Mouse (Mus musculus) midbrain, embryonic 12.5 days (tissue): ENCODE results near the gene Gm7929. TPM values are rescaled to one million over a fixed set of nuclear protein-coding genes. Genes with fewer than 3 reads are reported as not detected.
"Not testable (repeated sequence)": the region's sequence is repeated elsewhere in the genome, so short reads cannot be mapped to it uniquely, and the experiment has no call there.

ENCODE experiments used
- ATAC-seq: fragments of 200-750 bp; cut with Nextera tagmentation; 2 replicates; pipeline ENCODE4 v1.8.0; 2017; ENCODE audit warnings: low read depth, moderate TSS enrichment, moderate library complexity; ENCODE audit not compliant: low FRiP score
- H3K27ac ChIP-seq: fragments of 300-500 bp; sonication (generic); replicated peaks from 2 replicates; pipeline ENCODE4 v1.5.1; 2016; ENCODE audit warnings: mild to moderate bottlenecking
- H3K27me3 ChIP-seq: fragments of 300-500 bp; sonication (generic); 2 replicates; pipeline ENCODE4 v1.6.1; 2016; ENCODE audit warnings: mild to moderate bottlenecking
- H3K36me3 ChIP-seq: fragments of 300-500 bp; sonication (generic); 2 replicates; pipeline ENCODE4 v1.6.1; 2016
- H3K4me1 ChIP-seq: fragments of 300-500 bp; sonication (generic); 2 replicates; pipeline ENCODE4 v1.6.1; 2016
- H3K4me2 ChIP-seq: fragments of 300-500 bp; sonication (generic); replicated peaks from 2 replicates; pipeline ENCODE4 v1.6.1; 2016; ENCODE audit warnings: mild to moderate bottlenecking, moderate library complexity
- H3K4me3 ChIP-seq: fragments of 300-500 bp; sonication (generic); 2 replicates; pipeline ENCODE4 v1.5.1; 2016; ENCODE audit warnings: mild to moderate bottlenecking
- H3K9ac ChIP-seq: fragments of 300-500 bp; sonication (generic); replicated peaks from 2 replicates; pipeline ENCODE4 v1.6.1; 2016; ENCODE audit warnings: mild to moderate bottlenecking, moderate library complexity
- H3K9me3 ChIP-seq: fragments of 300-500 bp; sonication (generic); 2 replicates; pipeline ENCODE4 v1.6.1; 2016; ENCODE audit warnings: mild to moderate bottlenecking
- WGBS: fragments of 180-500 bp; shearing (Covaris S2); methylation state at CpG from one replicate; pipeline ENCODE4 v1.1.7; 2016; 5-methylcytosine and 5-hydroxymethylcytosine counted together
- polyA plus RNA-seq: library from polyadenylated mRNA; unstranded; fragments of >200 nt; fragmentation: Nextera tagmentation; extraction: Ambion mirVana; gene quantifications from 2 replicates; pipeline ENCODE4 v1.2.1, GENCODE M21; 2016

Gm7929 gene
- not detected in 2 replicates for polyA plus RNA-seq

- 73% methylated on average over 1 of the region's 1 CpGs for WGBS
- H3K9ac ChIP-seq: not testable (repeated sequence)
Observed at GRCm38 (mm10) chr14:41750514-41750913, at the start of gene Gm7929. Gene Gm7929, minus strand, starts transcription at chr14:41750614.

GRCm38 (mm10) chr14:41772341-41772740, 21.9 kb upstream of the Gm7929 start, which contains the start of gene Gm47189:
Gene Gm47189, minus strand, starts transcription at chr14:41772441.
- ATAC-seq, H3K9me3 ChIP-seq, H3K4me3 ChIP-seq, H3K27ac ChIP-seq, H3K4me2 ChIP-seq, H3K27me3 ChIP-seq, H3K4me1 ChIP-seq, H3K9ac ChIP-seq, H3K36me3 ChIP-seq: not testable (repeated sequence)

More at GRCm38 (mm10) chr14:41750514-41750913, at the start of gene Gm7929:
- not testable (repeated sequence) for H3K9me3 ChIP-seq, H3K27me3 ChIP-seq, H3K4me2 ChIP-seq, H3K4me1 ChIP-seq, H3K36me3 ChIP-seq, ATAC-seq, H3K4me3 ChIP-seq, H3K27ac ChIP-seq

GRCm38 (mm10) chr14:41755931-41756330, 5.5 kb upstream of the Gm7929 start:
- not testable (repeated sequence) for H3K9ac ChIP-seq, H3K4me3 ChIP-seq, H3K4me1 ChIP-seq, H3K36me3 ChIP-seq, H3K27me3 ChIP-seq, H3K4me2 ChIP-seq, ATAC-seq, H3K9me3 ChIP-seq, H3K27ac ChIP-seq
- WGBS: 85% methylated on average over 3 of the region's 3 CpGs

- H3K9ac ChIP-seq, H3K27ac ChIP-seq, H3K9me3 ChIP-seq, H3K27me3 ChIP-seq, H3K36me3 ChIP-seq, H3K4me1 ChIP-seq, H3K4me3 ChIP-seq, ATAC-seq, H3K4me2 ChIP-seq: not testable (repeated sequence)
- 69% methylated on average over 17 of the region's 17 CpGs for WGBS
Observed at GRCm38 (mm10) chr14:41723437-41723836, 27.0 kb downstream of the Gm7929 start.

GRCm38 (mm10) chr14:41717180-41717579, 33.2 kb downstream of the Gm7929 start:
- H3K27ac ChIP-seq, H3K36me3 ChIP-seq, H3K9me3 ChIP-seq, ATAC-seq, H3K27me3 ChIP-seq, H3K4me2 ChIP-seq, H3K9ac ChIP-seq, H3K4me3 ChIP-seq, H3K4me1 ChIP-seq: not testable (repeated sequence)
- 82% methylated on average over 1 of the region's 1 CpGs for WGBS

- H3K4me1 ChIP-seq, H3K4me2 ChIP-seq, H3K9me3 ChIP-seq, H3K4me3 ChIP-seq, H3K36me3 ChIP-seq, H3K9ac ChIP-seq, H3K27ac ChIP-seq, H3K27me3 ChIP-seq, ATAC-seq: not testable (repeated sequence)
- WGBS: no CpG with 5 or more reads among the region's 3 CpGs
Observed at GRCm38 (mm10) chr14:41701785-41702184, 48.6 kb downstream of the Gm7929 start, which contains the start of gene Gm8068. Gene Gm8068, minus strand, starts transcription at chr14:41701885.

Other genes starting within 250 kb of the Gm7929 start
- not detected in 2 replicates for gene Gm7970, start 195.0 kb downstream of the Gm7929 start, polyA plus RNA-seq
- gene 1700049E17Rik2, start 177.4 kb downstream of the Gm7929 start, polyA plus RNA-seq: not detected in 2 replicates
- gene Gm3072, start 126.0 kb downstream of the Gm7929 start, polyA plus RNA-seq: not detected in 2 replicates
- not detected in 2 replicates for gene Gm3676, start 104.1 kb downstream of the Gm7929 start, polyA plus RNA-seq
- not detected in 2 replicates for gene Gm8068, start 48.7 kb downstream of the Gm7929 start, polyA plus RNA-seq
- gene Gm47189, start 21.8 kb upstream of the Gm7929 start, polyA plus RNA-seq: not detected in 2 replicates
- gene Gm7980, start 156.7 kb upstream of the Gm7929 start, polyA plus RNA-seq: not detected in 2 replicates
- not detected in 2 replicates for gene 1700049E17Rik1, start 174.3 kb upstream of the Gm7929 start, polyA plus RNA-seq
- gene 1700024B05Rik, start 193.4 kb upstream of the Gm7929 start, polyA plus RNA-seq: not detected in 2 replicates
- not detected in 2 replicates for gene Gm6401, start 217.3 kb upstream of the Gm7929 start, polyA plus RNA-seq
- not detected in 2 replicates for gene Gm3543, start 232.7 kb upstream of the Gm7929 start, polyA plus RNA-seq